Mouse (Mus musculus): ENCODE results near the gene Med26.

DNA sequence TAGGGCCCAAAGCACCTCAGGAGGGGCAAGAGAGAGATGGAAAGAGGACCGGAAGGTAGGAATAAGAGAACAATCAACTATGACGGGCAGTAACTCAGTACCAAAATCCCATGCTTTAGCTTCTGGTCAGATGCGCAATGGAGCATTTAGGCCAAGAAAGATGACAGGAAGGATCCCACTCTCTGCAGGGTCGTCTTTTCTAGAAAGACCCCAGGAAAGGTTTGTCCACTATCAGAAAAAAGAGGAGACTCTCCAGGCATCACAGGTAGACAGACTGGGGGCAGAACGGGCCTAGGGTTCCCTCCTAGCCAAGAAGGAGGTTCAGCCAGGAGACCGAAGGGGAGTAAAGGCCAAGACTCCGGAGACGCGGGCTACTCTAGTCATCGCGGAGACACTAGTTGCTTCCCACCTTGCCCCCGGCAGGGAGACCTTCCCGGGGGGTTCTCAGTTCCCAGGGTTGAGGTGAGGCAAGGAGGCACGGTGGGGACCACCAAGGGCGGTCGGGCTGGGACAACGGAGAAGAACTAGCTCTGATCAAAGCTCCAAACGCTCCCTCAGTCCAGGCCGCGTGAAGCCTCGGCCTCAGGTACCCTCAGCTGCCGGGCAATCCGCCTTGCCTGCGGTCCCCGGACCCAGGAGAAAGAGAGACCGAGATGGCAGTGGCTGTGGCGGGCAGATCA, 808 bp downstream of the Med26 start:
- TF ChIP-seq POLR2A (IDR thresholded peaks at IDR 0.05; ENCODE audit: insufficient read length, low read depth): no peak
- TF ChIP-seq POLR2AphosphoS2 (IDR thresholded peaks at IDR 0.05; ENCODE audit: insufficient read length, low read depth): no peak
- TF ChIP-seq MYOG (IDR thresholded peaks at IDR 0.05; ENCODE audit: control insufficient read depth in 1 of 3, insufficient read depth in 1 of 3, insufficient read length in 2 of 3, low read depth in 2 of 3): no peak
- TF ChIP-seq E2F4 (IDR thresholded peaks at IDR 0.05; ENCODE audit: insufficient read depth): no peak
- no peak for TF ChIP-seq TCF12 (IDR thresholded peaks at IDR 0.05; ENCODE audit: insufficient read depth, poor library complexity, severe bottlenecking)
- no peak for TF ChIP-seq MAX (IDR thresholded peaks at IDR 0.05; ENCODE audit: low read depth)
